Mouse (Mus musculus) CD4-positive, CD25-positive, alpha-beta regulatory T cell, adult 4 months (primary cell): Measurements from ENCODE around the gene Ccdc186. TPM values are rescaled to one million over a fixed set of nuclear protein-coding genes. Genes with fewer than 3 reads are reported as not detected.
"Not testable (repeated sequence)": the region's sequence is repeated elsewhere in the genome, so short reads cannot be mapped to it uniquely, and the experiment has no call there.

Experiments used
- ATAC-seq: one replicate; pipeline ENCODE4 v1.8.0; 2017
- polyA plus RNA-seq, 2 experiments: library from polyadenylated mRNA; unstranded; fragments of 100-300 nt; shearing (Covaris generic); gene quantifications; one replicate each; pipeline ENCODE4 v1.2.1; 2017

Ccdc186 gene
- polyA plus RNA-seq, 2 experiments from 2014 or later: 11.1 to 13.1 TPM

GRCm38 (mm10) chr19:56800930-56801655 is 20.9 kb downstream of the Ccdc186 start:
- no peak for ATAC-seq

- no peak for ATAC-seq
Measured at GRCm38 (mm10) chr19:56800226-56800625, 21.8 kb downstream of the Ccdc186 start.

- no peak for ATAC-seq
Measured at GRCm38 (mm10) chr19:56797376-56797775, 24.6 kb downstream of the Ccdc186 start.

- ATAC-seq: no peak
Measured at GRCm38 (mm10) chr19:56788952-56789351, 33.0 kb downstream of the Ccdc186 start.

GRCm38 (mm10) chr19:56787911-56788310 is 34.1 kb downstream of the Ccdc186 start:
- ATAC-seq: no peak

GRCm38 (mm10) chr19:56778532-56778931 is 43.5 kb downstream of the Ccdc186 start:
- not testable (repeated sequence) for ATAC-seq

- ATAC-seq: peak; percentile 56
Measured at GRCm38 (mm10) chr19:56776719-56777382, 45.1 kb downstream of the Ccdc186 start.

- no peak for ATAC-seq
Measured at GRCm38 (mm10) chr19:56775893-56776718, 45.9 kb downstream of the Ccdc186 start.

GRCm38 (mm10) chr19:56774971-56775892 is 46.8 kb downstream of the Ccdc186 start:
- no peak for ATAC-seq

- no peak for ATAC-seq
Measured at GRCm38 (mm10) chr19:56774408-56774962, 47.5 kb downstream of the Ccdc186 start.

GRCm38 (mm10) chr19:56773393-56773971 is 48.5 kb downstream of the Ccdc186 start:
- no peak for ATAC-seq

- peak; percentile 54 for ATAC-seq
Measured at GRCm38 (mm10) chr19:56772158-56772557, 49.8 kb downstream of the Ccdc186 start.

GRCm38 (mm10) chr19:56769024-56769423 is 53.0 kb downstream of the Ccdc186 start:
- ATAC-seq: no peak

- no peak for ATAC-seq
Measured at GRCm38 (mm10) chr19:56762686-56763085, 59.3 kb downstream of the Ccdc186 start.

- ATAC-seq: no peak
Measured at GRCm38 (mm10) chr19:56761727-56762126, 60.3 kb downstream of the Ccdc186 start.

GRCm38 (mm10) chr19:56761096-56761495 is 60.9 kb downstream of the Ccdc186 start:
- ATAC-seq: no peak

- no peak for ATAC-seq
Measured at GRCm38 (mm10) chr19:56760306-56760940, 61.6 kb downstream of the Ccdc186 start.

GRCm38 (mm10) chr19:56759740-56760139 is 62.2 kb downstream of the Ccdc186 start:
- no peak for ATAC-seq

- ATAC-seq: no peak
Measured at GRCm38 (mm10) chr19:56758311-56758710, 63.7 kb downstream of the Ccdc186 start.

GRCm38 (mm10) chr19:56756412-56756811 is 65.6 kb downstream of the Ccdc186 start:
- ATAC-seq: no peak

GRCm38 (mm10) chr19:56754456-56754855 is 67.5 kb downstream of the Ccdc186 start:
- not testable (repeated sequence) for ATAC-seq
